Mouse (Mus musculus): ENCODE data around the gene Kcnk15.

Gene Kcnk15

DNA sequence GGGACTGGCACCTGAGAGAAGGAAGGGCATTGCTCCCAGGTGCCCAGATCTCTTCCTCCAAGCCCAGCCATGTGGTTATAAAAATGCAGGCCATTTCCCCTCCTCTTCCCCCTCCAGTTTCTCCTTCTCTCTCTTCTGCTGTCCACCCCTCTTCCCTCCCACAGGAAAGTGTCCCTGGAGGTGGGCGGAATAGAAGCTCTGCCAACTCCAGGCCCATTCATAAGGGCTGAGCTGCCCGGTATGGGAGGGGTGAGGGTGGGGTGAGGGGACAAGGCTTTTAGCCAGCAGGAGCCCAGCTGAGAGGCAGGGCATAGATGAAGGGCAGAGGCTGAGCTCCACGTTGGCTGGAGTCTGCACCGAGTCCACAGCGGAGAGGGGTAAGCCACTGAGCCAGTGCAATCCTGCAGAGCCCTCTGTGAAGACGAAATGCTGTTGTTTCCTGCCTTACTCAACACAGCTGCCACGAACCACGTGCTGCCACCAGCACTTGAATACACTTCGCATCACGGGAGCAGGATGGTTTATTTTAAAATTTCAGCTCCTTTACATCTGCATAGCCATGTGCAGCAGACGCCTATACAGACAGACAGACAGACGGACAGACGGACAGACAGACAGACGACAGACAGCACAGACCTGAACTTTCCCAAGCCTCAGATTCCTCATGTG lies 23.5 kb downstream of the Kcnk15 start:
- DNase-seq, result no peak

DNA sequence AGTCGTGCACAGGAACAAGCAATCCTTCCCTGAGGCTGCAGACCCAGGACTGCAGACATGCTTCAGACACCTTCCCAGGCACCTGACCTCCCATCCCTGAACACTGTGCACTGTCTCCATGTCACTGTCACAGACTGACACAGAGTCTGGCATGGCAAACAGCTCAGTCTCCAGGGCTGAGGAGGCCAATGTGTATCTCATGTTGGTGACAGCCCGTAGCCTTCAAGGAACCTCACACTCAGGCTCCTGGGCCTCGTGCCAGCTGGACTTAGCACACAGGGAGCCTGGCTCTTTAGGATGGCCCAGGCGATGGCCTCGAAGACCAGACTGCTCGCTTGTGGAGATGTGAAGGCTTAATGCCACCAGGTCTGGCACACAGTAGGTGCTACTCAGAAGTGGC lies 27.4 kb downstream of the Kcnk15 start:
- peak; percentile 10 to 12 for DNase-seq

DNA sequence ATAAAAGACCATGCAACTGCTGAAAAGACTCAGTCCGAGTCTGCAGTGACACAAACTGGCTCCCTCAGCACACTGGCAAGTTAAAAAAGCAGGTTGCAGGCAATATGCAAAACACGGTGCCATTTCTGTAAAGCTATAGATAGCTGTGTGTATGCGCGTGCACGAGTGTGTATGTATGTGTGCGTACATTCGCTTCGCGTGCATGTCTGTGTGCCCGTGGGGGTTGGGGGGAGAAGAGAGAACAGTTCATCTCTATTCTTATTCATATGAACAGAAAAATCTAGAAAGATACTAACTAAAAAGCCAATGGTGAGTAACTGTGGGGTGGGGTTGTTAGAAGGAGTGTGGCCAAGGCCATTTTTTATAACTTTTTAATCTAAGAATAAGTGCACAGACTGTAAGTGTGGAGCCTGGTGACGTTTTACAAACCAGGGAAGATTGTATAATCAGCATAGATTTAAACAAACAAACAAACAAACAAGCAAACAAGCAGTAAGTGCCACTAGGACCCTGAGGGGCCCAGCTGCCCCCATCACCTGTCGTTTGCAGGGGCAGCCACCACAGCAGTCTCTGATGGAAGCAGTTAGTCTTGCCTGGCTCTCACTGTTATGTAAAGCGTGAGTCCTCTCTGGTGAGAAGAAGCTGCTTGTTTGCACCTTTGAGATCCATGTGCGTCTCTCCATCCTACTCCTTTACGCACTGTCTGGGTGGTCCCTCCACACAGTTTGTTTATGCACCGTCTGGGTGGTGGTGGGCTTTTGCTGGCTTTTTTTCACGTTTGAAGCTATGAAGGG lies 29.6 kb downstream of the Kcnk15 start:
- no peak for DNase-seq

DNA sequence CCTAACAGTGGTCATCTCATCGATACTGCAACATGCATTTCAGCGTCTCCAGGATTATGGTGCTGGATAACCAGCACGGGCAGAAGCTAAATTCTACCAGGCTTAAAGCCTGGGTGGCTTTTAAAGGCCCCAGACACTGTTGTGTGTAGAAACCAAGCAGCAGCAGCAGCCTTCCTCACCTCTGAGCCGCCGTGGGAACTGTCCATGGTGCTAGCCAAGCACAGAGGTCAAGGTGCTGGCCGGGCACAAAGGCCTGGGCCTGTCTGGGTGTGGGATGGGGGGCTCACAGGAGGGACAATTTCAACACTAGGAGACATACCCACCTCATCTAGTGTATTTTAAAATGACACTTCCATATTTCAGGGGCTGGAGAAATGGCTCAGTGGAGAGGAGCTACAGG lies 36.0 kb downstream of the Kcnk15 start:
- DNase-seq, result no peak

DNA sequence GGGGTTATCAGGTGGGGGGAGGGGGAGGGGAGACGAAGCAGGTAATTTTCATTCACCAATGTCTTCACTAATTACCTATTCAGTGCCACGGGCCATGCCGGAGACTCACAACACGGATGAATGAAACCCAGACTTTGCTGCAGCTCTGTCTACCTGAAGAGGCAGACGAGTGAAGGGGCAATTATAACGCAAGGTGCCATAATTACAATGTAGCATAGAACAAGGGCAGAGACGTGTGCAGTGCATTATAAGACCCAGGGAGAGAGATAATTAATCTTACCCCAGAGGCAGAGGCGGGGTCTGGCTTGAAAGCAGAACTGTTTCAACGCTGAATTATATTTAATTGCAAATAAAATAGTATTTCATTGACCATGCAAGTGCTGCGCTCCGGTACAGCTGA lies 37.1 kb downstream of the Kcnk15 start:
- no peak for DNase-seq

DNA sequence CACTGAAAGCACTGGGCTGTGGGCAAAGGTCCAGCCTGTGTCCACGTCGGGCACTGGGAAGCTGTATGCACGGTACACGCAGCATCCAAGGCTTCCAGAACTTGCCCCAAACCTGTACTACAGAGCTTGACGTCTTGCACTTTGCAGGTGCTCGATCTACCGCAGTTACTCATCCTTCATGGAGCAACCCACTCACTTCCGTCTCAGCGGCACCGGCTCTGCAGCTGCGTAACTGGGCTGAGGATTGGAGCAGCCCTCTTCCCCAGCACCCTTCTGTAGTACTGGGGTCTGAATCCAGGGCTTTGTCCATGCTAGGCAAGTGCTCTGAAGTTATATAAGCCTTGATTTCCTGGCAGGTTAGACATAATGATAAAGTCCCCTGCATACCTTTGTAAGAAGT lies 37.8 kb downstream of the Kcnk15 start:
- DNase-seq, result no peak

DNA sequence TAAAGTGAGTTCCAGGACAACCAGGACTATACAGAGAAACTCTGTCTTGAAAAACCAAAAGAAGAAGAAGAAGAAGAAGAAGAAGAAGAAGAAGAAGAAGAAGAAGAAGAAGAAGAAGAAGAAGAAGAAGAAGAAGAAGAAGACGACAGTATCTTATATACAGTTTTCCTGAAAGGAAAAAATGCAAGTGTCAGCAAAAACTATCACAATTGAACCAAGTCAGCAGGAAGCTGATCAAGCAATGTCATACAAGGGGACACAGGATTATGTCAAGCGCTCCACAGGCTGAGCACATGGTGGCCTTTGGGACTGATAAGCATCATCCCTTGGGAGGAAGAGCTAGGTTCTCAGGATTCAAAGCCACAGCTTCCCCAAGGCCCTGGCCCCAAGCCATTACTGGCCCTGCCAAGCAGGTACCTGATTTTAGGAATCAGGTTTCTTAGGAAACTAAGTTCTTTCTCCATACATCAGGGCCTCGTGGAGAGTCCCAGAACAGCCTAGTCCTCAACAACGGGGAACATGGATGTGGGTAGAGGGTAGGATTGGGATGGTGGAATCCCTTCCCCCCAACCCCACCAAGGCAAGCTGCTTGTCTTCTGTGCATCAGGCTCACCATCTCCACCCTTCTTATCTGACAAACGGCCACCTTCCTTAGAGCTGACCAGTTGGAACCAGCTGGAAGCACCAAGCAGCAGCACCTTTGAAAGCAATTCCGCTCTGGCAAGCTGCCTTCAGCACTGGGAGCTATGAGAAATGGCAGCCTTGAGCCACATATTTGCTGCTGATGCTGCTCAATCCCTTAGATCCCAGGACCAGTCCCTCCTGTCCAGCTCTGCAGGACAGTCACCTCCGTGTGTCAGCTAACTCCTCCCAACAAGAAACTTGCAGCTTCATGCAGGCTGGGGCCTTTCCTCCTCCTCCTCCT lies 40.3 kb downstream of the Kcnk15 start:
- no peak for DNase-seq

DNA sequence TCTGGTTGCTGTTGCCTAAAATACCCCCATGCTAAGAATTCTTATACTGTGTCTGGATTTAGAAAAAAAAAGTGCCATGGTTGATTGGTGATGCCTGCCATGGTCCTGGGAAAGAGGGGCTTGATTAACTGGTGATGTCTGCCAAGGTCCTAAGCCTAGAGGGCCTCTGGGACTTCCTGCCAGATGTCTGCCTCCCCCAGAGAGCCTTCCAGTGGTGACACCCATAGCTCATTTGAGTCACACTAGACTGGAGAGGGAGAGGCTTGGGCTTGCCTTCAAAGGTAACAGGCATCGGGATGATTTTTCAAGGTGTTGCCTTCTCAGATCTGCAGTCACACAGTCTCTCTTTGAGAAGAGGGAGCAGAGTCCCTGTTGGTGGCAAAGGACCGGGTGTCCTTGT lies 41.7 kb downstream of the Kcnk15 start:
- DNase-seq, result no peak

DNA sequence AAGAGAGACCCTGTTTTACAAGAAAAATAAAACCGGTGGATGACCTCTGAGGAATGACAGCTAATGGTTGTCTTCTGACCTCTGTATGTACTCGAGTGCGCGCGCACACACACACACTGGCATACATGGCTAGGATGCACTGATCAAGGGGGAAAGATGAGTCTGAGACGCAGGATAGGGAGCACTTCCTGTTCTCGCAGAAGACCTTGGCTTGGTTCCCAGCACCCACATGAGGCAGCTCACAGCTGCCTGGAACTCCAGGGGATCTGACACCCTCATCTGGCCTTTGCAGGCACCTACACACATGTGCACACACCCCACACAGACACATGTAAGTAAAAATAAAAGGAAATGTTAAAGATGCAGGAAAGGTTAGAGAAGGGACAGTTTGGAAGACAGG lies 43.6 kb downstream of the Kcnk15 start:
- no peak for DNase-seq

DNA sequence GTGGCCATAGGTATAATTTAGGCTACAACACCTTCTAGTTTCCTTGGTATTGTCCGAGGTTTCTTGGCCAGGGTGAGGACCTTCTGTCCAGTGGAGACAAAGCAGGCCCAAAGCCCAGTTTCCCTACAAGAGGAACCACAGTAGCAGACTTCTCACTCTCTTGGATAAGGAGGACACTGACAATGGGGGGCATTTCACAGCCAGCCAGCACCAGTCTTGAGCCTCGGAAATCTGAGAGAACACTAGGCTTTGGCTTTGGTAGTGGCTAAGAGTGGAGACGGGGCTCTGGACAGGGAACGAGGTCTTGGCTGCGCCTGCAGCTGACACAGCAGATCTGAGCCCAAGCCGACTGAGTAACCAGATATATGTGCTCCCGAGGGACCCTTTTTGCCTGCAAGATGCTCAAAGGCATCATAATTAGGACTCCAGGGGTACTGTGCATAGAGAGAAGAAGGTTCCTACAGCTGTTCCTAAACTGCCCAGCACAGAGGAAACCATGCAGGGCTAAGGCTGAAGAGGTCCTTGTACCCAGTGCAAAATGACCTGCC lies 44.6 kb downstream of the Kcnk15 start:
- DNase-seq, result no peak

DNA sequence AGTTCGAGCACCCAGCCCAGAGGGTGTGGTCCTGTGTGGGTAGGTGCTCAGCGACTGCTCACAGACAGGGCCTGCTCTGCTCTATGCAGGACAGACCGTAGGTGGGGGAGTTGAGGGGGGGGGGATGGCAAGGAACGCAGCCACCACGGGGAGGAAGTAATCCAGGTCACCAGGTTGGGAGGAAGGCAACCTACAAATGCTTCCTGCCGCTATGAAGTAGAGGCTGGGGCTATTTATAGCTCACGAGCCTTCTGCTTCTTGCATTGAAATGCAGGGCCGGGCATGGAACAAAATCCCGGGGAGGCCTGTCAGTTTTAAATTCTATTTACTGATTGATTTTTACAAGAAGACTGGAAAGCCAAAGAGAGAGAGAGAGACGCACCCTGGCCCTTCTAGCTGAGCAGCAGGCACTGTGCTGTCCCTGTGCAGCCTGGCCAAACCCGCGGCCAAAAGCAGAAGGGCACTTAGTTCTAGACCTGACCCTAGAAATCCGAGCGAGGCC lies 46.5 kb downstream of the Kcnk15 start:
- DNase-seq, result no peak

DNA sequence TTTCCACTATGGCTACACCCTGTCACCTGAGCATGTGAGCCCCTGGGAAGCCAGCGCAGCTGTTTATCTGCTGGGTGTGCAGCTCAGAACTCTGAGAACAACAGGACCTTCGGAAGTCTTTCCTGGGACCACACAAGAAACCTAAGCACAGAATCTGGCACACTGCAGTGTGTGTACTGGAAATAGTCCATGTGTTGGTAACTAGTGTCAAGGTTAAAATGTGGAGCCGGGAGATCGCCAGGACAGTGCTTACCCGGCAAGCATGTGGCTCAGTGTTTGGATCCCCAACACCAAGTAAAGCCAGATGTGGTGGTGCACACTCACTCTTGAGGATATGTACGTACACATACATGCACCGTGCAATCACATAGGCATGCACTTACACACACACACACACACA lies 47.6 kb downstream of the Kcnk15 start:
- DNase-seq, result no peak

DNA sequence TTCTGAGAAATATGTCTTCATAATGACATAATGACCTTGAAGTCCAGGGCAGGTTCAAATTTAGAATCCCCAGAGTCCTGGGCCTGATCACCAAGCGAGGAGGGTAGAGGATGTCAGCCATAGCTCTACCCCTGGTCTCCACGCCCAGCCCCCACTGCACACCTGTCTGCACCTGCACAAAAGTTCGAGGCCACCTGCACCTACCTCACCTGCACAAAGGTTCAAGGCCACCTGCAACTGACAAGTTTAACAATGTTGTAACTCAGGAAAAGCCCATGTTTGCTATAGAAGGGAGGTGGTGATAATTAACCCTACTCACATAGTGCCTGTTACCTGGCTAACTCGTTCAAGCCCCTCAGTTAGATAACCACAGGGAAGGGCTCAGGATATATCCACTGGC lies 49.0 kb downstream of the Kcnk15 start:
- no peak for DNase-seq

DNA sequence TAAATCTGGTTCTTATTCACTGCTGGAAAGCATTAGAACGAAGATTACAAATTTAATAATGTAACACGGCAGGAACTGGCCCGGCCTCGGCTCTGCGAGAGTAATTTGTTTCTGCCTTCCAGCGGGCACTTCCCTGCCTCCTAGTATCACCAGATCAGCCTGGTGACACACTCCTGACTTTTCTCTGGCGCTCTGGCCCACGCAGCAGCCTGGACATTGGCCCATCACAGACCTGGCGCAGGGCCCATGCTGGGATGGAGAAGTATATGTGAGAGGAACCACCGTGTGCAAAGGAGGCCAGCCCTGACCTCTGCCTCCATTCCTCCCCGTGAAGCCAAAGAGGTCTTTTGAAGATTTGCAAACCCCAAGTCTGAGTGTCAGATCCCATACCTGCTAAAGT lies 50.0 kb downstream of the Kcnk15 start:
- DNase-seq, result peak; percentile 5 to 11

DNA sequence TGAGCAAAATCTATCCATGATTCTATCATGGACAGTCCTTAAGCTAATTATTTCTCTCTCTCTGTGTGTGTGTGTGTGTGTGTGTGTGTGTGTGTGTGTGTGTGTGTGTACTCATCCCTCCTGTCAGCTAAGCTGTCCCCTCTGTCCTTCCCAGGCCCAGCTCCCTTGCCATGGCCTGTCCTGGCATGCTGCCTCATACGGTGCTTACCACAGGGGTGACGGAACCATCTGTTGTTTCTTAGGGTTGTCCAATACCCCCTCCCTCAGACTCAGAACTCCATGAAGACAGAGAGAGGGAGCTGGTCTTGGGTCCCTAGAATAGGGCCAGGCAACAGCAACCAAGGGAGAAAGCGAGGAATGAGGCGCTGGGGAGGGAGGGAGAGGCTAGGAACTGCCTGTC lies 50.9 kb downstream of the Kcnk15 start:
- no peak for DNase-seq

DNA sequence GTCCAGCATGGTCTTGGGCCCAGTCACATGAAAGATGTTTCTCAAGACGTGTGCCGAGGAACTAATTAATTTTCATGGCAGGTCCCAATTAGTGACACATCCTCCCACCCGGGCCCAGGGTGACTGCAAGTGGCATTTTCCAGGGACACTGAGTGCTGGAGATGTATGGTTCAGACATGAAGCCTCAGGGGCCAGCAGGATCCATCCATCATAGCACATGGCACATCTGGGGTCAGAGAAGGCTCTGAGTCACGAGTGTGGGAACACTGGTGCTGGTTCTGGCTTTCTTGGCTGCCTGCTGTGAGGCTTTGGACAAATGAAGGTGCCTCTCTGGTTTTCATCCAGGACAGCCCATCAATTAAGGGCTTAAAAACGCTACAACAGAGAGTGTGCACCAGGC lies 53.7 kb downstream of the Kcnk15 start:
- DNase-seq, result no peak

Measured in lung, adult 18-20 months (tissue).